Mouse (Mus musculus) brain, embryonic 18.5 days (tissue): ENCODE measurements around the gene Atp9a.

ENCODE experiments used
- DNase-seq: peaks from one replicate; pipeline ENCODE4 v3.0.0-alpha.2; 2012; ENCODE audit warnings: low read depth, low spot score

Gene Atp9a

DNA sequence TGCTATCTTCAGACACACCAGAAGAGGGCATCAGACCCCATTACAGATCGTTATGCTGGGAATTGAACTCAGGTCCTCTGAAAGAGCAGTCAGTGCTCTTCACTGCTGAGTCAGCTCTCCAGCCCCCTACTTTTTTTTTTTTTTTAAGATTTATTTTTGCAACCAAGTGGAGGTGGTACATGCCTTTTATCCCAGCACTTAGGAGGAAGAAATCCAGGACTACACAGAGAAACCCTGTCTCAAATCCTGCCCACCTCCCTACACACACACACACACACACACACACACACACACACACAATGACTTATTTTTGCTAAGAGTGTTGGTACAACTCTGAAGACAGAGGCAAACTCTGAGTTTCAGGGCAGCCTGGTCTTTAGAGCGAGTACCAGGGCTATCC is 59.5 kb downstream of the Atp9a start:
- DNase-seq: no peak

DNA sequence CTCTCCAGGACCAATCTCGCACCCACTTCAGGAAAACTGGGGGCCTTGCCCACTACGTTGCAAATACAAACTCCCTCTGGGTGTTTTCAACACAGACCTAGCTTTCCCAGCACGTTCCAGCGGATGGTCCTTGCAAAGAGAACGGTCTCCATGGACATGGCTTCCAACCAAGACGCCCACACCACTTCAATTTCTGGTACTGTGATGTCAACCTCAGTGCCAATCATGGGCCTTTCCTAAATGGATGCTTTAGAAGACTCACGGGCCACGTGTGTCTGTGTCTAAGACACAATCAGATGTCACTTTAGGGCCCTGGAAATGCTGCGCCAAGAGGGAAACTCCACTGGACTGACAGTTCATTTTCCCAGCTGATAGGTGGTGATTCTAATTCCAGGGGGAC is 60.7 kb downstream of the Atp9a start:
- DNase-seq: no peak

DNA sequence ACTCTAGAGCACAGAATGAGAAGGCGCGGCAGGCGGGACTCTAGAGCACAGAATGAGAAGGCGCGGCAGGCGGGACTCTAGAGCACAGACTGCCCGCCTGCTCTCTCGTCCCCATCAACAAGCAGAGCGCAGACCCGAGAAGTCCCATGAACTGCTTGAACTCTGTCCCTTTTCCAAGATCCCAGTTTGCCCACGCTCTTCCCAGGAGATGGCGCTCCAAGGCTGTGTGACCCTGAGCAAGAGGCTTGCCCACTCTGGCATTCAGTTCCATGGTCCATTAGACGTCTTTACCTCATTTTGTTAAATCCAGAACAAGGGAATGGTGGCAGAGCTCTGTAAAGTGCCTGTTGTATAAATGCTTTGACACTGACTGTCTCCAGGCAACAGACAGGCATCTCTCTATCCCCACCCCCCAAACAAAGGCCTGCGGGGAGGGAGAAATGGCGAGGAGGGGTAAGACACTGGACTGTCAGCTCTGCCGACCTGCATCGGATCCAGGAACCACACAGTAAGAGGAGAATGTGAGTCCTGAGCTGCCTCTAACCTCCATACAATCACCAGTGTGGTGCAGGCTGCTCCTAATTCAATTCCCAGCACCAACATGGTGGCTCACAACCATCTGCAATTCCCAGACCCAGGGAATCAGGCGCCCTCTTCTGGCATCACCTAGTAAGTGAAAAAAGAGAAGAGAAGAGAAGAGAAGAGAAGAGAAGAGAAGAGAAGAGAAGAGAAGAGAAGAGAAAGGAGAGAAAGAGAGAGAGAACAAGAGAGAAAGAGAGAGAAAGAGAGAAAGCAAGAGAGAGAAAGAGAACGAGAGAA is 62.6 kb downstream of the Atp9a start:
- DNase-seq: no peak

DNA sequence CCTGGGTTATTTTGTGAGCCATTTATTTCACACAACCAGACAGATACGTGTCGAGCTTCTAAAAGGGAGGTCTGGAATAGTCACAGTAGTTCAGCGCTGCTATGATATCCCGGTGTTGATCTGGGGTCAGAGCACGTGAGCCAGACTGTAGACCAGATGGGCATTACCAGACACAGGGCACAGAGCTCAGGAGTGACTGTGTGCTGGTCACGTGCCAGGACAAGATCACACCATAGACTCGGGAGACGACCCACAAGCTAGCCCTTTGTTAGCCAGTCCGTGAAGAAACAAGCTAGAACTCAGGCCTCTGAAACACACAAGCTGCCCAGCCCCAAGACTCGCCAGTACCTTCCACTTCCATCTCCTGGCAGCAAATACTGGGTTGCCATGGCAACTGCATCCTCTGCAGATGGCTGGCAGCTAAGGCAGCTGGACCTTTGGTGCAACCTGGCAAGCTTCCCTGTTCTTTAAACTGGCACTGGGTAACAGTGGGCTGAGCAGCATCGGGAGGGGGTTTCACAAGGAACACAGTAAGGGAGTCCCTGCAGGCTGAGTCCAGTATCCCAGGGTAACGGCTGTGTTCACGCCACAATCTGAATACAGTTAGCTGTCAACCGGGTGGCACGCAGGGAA is 63.4 kb downstream of the Atp9a start:
- DNase-seq: peak; percentile 86

DNA sequence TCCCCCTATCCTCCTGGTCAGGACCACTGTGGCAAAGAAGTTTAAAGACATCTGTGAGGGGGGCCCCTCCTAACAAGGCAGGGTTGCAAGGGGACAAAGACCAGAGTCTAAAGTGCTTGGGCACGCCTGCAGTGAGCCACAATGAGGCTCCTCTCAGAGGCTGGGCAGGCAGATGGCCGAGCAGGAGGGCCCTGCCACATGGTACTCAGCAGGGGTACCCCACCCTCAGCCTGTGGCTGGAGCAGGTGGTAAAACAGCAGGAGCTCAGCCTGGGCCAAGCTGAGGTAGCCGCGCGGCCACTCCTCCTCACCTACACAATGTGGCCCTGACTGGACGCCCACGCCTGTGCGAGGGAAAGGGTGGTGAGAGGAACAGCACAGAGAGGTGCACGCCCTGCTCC is 64.6 kb downstream of the Atp9a start:
- no peak for DNase-seq

DNA sequence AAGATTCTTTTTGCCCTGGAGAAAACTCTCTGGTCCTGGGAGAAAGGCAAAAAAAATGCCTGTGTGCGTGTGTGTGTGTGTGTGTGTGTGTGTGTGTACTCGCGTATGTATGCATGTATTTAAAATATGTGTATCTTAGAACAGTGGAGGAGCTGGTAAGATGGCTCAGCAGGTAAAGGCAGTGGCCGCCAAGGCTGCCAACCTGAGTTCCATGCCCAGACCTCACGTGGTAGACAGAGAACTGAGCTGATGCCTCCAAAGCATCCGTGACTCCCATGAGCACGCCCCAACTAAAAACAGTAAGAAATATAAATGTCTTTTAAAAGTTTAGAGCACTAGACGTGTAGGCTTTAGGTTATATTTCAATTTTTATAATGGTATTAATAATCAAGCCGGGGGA is 70.5 kb downstream of the Atp9a start:
- DNase-seq: no peak

DNA sequence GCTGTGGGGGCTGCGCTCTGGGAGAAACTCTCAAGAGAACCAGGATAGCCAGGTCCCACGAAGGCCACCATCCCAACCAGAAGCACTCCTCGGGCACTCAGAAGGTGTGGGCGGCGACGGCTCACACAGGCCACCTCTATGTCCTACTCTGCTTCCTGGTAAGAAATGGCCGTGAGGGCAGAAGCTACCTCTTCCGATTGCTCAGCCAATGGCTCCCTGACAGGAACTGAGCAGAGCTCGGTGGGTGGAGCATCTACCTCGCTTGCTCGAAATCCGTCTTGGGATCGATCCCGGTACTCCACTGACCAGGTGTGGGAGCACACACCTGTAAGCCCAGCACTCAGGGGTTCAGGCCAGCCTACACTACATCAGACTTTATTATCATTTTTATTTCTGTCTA is 72.0 kb downstream of the Atp9a start:
- no peak for DNase-seq

DNA sequence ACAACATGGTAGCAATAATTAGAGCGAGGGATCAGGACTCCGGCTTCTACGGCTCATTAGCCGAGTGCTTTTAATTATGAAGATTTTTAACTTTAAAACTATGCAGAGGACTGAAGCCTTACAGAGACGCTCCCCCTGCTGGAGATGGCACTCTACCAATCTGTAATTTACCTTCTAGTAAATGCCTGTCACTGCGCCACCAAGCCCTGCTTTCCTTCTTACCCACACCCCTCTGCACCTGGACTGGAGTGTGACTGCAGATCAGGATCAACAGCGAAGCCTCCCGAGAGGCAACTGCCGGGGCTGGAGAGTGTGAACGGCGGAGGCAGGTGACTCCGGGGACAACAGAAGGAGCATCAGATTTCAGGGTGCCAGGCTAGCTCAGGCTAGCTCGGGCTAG is 72.4 kb downstream of the Atp9a start:
- DNase-seq: no peak

DNA sequence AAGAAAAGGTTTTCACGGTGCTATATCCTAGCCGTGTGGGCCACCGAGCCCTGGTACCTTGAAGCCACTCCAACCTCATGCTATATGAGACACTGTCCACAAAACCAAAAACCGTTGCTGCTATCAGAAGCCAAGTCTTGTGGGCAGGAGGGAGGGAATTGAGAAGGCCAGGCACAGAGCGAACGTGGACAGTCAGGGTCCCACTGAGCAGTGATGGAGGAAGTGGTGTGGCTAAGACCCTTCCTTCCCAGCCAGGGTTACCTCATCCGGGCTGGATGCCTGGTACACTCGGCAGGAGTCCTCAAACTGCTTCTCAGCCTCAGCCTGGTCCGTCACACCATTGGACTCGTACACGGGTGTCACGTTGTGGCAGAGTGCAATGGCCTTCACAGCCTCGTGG is 74.5 kb downstream of the Atp9a start:
- DNase-seq: no peak

DNA sequence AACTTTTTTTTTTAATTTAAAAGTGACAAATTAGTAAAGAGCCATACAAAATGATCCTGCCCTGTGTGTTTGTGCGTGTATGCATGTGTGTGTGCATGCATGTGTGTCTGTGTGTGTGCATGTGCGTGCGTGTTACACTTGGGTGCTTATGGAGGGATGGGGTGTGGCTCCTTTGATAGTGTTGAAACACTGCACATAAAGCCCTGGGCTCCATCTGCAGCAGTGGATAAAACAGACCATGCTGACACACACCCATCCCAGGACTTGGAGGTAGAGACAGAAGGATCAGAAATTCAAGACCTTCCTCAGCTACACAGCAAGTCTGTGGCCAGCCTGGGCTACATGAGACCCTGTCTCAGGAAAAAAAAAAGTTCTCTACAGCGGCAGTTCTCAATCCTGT is 76.5 kb downstream of the Atp9a start:
- no peak for DNase-seq

DNA sequence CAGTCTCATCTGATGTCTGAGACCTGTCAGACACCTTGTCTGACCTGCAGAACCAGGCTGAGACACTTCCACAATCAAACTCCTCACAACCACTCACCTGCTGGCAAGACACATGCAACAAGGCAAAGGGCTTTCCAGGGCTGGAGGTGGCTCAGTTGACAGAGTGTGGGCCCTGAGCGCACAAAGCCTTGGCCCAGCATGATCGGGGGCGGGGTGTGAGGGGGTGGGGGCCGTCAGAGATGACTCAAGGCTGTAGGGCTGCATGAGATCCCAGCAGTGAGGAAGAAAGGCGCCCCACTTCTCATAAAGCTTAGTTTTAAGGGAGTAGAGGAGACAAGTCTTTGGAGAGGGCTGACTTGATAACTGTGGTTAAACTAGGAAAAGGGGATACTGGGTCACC is 78.5 kb downstream of the Atp9a start:
- no peak for DNase-seq

DNA sequence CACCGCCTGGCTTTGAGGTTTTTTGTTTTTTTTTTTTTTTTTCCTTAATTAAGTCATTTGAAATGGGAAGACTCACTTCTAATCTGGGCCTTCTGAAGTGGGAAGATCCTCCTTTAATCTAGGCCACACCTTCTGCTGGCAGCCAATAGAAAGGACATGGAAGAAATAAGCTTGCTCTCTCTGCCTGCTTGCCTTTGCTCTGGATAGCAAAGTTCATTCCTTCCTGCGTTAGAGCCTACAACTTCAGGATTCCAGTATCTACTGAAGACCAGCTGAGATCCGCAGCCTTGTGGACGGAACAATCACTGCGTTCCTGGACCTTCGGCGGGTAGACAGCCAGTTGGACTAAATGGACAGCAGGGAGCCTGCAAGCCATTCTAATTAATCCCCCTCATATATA is 79.0 kb downstream of the Atp9a start:
- no peak for DNase-seq

DNA sequence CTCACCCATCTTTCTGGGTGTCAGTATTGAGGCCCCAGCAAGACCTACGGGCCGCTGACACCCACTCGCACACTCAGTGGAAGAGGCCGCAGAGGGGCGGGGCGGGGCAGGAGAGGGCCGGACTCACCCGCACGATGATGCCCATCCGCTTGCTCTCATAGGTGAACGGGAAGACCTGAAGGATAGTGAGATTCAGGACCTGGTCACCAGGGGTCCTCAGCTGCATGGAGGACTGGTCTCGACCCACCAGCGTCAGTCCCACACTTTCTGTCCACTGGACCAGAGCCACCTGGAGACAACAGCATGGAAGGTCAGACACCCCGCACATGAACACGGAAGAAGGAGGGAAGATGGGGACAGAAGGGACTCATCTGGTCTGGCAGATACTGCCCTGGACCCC is 80.4 kb downstream of the Atp9a start:
- DNase-seq: no peak

DNA sequence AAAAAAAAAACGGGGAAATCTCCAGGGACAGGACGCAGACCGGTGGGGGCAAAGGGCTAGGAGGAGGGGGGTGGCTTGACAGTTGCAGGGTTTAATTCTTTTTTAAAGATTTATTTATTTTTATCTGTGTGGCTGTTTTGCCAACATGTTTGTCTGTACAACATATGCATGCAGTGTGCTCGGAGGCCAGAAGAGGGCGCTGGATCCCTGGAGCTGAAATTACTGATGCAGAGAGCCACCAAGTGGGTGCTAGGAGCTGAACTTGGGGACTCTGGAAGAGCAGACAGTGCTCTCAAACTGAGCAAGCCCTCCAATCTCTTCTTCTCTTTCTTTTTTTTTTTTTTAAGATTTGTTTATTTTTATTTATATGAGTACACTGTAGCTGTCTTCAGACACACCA is 81.9 kb downstream of the Atp9a start:
- DNase-seq: no peak

DNA sequence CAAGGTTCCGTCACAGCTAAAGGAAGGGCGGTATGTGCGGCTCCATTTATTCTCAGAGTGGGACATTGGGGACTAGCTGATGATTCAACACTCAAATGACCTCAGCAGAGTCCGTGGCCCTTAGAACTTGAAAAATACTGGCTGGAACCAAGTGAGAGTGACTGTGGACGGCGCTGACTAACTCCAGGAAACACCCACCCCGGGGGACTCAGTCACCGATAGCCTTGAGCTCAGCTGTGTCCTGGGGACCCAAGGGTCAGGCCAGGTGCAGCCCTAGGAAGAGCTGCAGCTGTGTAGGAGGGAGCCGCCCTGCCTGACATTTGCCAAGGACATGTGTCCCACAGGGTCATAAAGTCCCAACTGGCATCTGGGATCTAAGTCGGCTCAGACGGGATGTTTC is 83.7 kb downstream of the Atp9a start:
- no peak for DNase-seq

DNA sequence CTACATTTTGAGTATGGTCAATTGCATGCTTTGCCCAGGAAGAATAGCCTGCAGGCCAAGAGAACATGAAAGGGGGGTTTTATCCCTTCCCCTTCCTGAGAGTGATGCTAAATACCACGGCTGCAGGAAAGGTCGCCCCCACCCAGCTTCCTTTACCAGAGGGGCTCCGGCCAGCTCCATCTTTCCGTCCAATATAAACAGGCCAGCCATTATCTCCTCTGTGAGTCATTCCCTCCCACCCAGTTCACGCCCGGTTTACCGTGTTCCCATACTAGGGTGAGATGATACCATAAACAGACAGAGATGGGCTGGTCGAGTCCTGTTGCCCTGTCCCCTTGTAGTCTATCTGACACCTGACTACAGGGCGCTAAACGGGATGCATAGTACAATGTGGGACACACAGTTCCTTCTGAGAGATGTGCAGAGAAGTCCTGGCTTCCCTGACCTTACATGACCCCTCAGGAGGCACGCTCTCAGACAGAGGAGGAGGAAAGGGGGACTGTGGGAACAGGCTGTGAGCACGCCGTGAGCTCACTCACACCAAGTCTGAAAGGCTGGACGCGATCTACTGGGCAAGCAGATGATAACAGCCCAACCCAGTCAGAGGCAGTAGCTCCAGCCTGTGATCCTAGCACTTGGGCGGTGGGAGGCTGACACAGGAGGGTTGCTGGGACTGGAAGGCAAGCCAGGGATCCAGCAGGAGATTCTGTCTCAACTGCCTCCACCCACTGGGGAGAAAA is 85.5 kb downstream of the Atp9a start:
- DNase-seq: no peak

DNA sequence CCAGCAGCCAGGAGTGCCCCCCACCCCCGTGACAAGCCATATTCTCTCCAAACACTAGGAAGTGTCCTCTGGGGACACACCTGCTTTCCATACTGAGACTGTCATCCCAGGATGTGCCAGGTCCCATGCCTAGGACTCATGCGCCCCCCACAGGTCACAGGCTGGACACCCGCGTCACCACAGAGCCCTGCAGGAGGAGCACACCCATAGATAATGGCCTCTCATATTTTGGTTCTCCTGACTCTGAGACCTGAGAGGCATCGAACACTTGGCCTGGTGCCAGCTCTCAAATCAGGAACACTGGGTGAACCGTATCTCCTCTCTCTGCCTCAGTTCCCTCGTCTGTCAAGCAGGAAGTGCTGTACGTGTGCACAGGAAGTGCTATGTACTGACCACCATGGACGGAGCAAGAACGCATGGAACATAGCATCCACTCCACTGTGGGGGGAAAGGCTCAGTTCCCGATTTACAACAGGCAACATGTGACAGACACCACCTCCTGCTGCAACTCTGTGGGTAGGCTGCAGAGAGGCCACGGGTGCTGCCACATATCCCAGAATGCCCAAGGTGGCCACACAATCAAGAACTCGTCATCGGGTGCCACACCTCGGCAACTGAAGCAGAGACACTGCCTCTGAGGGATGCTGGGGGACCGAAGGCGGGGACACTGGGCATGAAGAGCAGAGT is 87.1 kb downstream of the Atp9a start:
- no peak for DNase-seq

DNA sequence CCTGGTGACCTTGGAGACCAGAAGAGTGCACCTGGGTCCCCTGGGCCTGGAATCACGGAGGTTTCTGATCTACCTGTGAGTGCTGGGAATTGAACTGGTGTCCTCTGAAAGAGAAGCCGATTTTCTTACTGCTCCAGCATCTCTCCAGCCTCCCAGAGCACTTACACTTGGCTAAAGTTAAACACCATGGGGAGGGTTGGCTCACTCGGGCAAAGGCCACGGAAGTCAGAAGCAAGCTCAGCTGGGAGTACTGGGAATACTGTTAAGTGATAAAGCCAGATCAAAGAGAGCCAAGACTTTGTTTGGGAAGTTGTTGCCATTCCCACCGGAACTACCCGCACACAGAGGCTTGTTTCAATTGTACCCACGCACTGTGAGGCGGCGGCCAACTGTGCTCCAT is 87.7 kb downstream of the Atp9a start:
- no peak for DNase-seq

DNA sequence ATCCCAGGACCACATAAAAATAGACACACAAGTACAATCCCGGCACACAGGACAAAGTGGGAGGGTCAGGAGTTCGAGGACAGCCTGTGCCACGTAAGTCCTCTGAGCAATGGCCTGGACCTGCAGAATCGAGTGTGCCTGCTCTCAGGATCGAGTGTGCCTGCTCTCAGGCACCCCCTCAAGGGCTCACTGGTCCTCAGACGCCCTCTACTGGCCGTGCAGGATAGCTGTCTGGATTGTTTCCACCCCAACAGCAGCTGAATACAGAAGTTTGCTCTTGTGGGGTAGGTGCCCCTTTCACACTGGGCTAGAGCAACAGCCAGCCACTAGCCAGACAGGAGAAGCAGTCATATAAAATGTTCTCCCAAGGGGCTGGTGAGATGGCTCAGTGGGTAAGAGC is 90.5 kb downstream of the Atp9a start:
- no peak for DNase-seq

DNA sequence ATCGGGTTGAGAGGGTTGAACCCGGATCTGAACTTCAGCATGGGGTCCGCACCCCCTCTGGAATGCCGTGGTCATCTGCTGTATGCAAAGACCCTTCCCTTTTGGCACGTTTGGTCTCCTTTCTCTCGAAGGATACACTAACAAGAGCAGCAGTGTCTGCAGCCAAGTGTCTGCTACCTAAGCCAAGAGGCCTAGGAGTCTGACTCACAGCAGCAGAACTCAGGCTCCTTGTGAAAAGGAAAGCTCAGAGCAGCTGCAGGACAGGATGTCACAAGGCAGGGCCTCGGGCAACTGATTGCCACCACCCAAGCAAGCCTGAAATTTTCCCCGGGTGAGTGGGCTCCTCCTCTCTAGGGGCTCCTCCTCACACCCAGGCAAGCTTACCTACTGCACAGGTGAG is 94.0 kb downstream of the Atp9a start:
- no peak for DNase-seq

DNA sequence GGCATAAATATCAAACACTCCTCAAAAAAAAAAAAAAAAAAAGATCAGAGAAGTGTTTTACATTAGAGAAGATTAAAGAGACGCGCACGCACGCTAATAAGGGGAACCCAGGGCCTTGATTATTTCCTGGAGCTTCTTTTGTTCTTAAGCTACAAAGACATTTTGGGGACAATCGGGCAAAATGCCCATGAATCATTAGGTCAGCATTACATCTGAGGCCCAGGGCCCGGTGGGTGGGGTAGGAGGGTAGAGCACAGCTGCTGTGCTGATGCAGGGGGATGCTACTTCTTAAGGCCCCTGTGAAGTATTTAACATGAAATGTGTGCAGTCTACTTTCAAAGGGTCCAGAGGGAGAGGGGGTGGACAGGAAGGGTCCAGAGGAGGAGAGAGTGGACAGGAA is 97.4 kb downstream of the Atp9a start:
- no peak for DNase-seq

DNA sequence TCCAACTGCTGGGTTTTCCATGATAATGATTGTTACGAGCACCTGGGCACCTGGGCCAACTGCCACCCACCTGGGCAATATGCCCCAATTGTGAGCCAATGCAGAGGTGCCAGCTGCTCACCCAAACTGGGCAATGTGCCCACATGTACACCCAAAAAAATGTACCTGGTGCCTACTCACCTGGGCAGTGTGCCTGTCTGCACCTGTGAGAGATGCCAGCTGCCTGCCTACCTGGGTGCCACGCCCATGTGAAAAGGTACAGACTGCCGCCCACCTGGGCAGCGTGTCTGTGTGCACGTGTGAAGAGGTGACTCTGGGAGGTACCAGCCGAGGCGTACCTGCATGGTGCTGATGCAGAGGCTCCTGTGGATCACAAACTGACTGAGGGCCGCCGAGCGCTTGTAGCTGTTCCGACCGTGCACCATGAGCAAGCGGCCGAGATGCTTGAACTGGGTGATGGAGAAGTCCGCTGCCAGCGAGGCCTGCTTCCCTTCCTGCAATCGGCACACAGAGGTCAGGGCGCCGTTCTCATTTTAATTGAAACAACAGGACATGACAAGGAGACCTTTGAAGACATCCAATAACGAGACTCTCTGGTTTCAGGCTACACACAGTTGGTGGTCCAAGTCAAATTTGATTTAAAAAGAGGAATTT is 98.6 kb downstream of the Atp9a start:
- no peak for DNase-seq
